Comparison of ENCODE assay signal across 27 mouse cellular contexts in the genomic region with DNA sequence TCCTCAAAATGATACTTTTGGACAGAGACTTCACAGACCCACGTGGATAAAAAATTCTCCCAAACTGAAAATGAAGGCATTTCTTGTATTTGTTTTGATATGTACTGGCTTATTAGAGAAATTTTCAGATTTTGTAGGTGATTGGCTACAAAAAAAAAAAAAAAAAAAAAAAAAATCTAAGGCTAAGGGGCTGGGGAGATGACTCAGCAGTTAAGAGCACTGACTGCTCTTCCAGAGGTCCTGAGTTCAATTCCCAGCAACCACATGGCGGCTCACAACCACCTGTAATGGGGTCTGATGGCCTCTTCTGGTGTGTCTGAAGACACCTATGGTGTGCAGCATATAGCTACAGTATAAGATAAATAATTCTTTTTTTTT.
"Had no signal": no experiment of that assay in that cellular context is flagged by ENCODE, and none has a peak within 500 bp of the region (broad histone marks: within the 10 kb centered on the region; RNA-seq: fewer than 3 reads in every experiment).

No protein-coding gene starts in this region.

- H3K9ac ChIP-seq: embryonic facial prominence, embryonic 12.5 days; embryonic facial prominence, embryonic 13.5 days; embryonic facial prominence, embryonic 15.5 days; forebrain, embryonic 12.5 days; forebrain, embryonic 13.5 days; forebrain, embryonic 15.5 days; forebrain, postnatal 0 days had no signal

- H3K4me3 ChIP-seq: embryonic facial prominence, embryonic 10.5 days; embryonic facial prominence, embryonic 12.5 days; embryonic facial prominence, embryonic 13.5 days; embryonic facial prominence, embryonic 15.5 days; erythroblast, embryonic 14.5 days; forebrain, embryonic 10.5 days; forebrain, embryonic 12.5 days; forebrain, embryonic 13.5 days; forebrain, embryonic 15.5 days; gastrocnemius, adult 2 months; heart, adult 2 months had no signal

- H3K4me2 ChIP-seq: embryonic facial prominence, embryonic 12.5 days; embryonic facial prominence, embryonic 13.5 days; embryonic facial prominence, embryonic 15.5 days; forebrain, embryonic 12.5 days; forebrain, embryonic 13.5 days; forebrain, embryonic 15.5 days had no signal

- H3K27me3 ChIP-seq: embryonic facial prominence, embryonic 12.5 days; embryonic facial prominence, embryonic 13.5 days; embryonic facial prominence, embryonic 15.5 days; forebrain, embryonic 12.5 days; forebrain, embryonic 13.5 days; forebrain, embryonic 15.5 days had no signal

- H3K36me3 ChIP-seq: embryonic facial prominence, embryonic 15.5 days had no signal

- H3K27ac ChIP-seq: embryonic facial prominence, embryonic 10.5 days; embryonic facial prominence, embryonic 12.5 days; embryonic facial prominence, embryonic 13.5 days; embryonic facial prominence, embryonic 15.5 days; forebrain, embryonic 10.5 days; forebrain, embryonic 12.5 days; forebrain, embryonic 13.5 days; forebrain, embryonic 15.5 days; gastrocnemius, adult 2 months had no signal

- DNase-seq: cerebellum, adult 9-10 months; cerebellum, adult 9-11 months; cerebellum, postnatal 10 days; cerebellum, postnatal 14 days; cerebellum, postnatal 25 days; cerebellum, postnatal 36 days; embryo, embryonic 11 days; forebrain, postnatal 0 days; gastrocnemius, adult 2 months; gastrocnemius, postnatal 10 days; gastrocnemius, postnatal 14 days; gastrocnemius, postnatal 25 days; gastrocnemius, postnatal 36 days; heart, adult 11 months; heart, adult 18-20 months; heart, adult 2 months had no signal

- ATAC-seq: forebrain, embryonic 13.5 days; forebrain, embryonic 14.5 days; forebrain, embryonic 15.5 days; forebrain, embryonic 16.5 days; forebrain, postnatal 0 days had no signal

- H3K9me3 ChIP-seq: embryonic facial prominence, embryonic 12.5 days; embryonic facial prominence, embryonic 15.5 days; forebrain, embryonic 12.5 days; forebrain, embryonic 13.5 days; forebrain, embryonic 15.5 days had no signal

- H3K4me1 ChIP-seq: embryonic facial prominence, embryonic 12.5 days; embryonic facial prominence, embryonic 13.5 days; embryonic facial prominence, embryonic 15.5 days; forebrain, embryonic 10.5 days; forebrain, embryonic 12.5 days had no signal
